Mouse (Mus musculus) kidney, adult 8-10 months (tissue): Measurements from ENCODE around the gene Ncoa1.

Source experiments
- DNase-seq, 2 experiments: peaks; one replicate each; pipeline ENCODE4 v3.0.0; 2022

Gene Ncoa1

DNA sequence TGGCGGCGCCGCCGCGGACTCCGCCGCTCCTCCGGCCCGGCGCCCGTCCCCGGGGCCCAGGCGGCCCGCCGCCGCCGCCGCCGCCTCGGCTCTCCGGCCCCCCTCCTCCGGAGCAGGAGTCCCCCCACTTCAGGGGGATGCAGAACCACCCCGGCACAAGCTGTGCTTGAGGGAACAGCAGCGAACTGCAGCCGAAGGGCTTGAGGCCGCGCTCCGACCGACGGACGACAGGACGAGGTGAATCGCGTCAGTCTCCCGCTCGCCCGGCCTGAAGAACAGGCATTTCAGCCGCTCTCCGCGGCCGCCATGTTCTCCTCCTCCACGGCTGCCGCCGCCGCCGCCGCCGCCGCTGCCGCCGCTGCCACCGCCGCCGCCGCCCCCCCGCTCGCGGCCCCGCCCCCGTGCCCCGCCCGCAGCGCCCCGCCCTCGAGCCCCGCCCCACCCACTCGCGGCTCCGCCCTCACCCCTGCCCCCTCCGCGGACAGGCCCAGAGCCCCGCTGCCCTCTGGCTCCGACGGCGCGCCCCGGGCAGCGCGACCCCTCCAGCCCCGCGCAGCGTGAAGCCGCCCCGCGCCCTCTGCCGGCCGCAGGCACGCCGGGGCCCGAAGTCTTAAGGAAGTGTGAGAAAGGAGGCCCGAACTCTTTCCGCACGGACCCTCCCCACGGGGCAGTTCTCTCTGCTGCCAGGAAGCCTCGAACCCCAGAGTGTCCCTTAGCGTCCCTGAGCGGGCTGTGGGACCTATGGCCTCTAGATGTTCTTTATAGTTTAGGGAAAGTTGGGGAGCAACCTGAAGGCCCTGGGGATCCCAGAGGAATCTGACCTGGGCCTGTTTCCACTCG, at the start of gene Ncoa1:
TSS of gene Ncoa1 (minus strand) at position 351 of the 840 bp plus-strand sequence.
- peak; percentile 52 to 62 for DNase-seq

DNA sequence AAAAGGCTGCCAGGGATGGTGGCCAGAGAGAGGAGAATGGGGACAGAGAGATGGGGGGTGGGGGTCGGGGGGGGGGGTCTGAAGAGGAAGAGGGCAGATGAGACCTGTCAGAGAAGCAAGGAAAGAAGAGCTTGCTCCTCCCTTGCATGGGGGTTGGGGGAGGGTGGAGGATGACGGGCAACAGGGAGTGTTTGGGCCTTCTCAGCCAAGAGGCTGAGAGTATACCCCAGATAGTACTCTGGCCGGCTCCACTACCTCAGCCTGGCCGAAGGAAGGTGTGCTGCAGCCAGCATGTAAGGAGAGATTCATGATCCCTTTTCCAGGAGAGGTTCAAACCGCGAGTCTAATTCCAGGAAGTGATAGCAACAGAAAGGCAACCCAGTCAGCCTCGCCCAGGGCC, 47.6 kb upstream of the Ncoa1 start:
- DNase-seq, result no peak

DNA sequence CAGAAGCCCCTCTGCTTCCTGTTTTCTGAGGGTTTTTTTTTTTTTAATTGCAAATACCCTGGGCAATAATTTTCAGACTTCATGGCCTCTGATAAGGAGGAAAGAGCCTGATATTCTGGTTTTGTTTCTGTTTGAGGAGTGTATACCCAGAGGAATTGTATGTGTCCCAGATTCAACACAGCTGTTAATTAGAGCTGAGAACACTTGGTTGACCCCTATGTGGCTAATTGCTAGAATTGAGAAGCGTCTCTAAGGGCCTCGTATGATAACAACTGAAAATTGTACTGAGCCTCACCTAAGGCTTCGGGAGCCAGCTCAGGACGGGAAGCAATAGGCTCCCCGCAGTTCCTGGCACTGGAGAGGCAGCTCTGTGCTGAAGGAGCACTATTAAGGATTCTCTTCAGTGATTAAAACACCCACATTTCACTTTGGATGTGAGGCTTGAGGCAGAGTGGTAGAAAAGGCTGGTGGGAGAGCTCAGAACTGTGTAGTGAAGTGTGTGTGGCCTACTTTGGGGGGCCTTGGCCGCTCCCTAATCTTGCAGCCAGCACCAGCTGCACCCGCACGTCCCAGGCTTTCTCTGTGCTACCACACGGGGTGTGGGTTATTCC, 46.8 kb upstream of the Ncoa1 start:
- DNase-seq, result no peak

DNA sequence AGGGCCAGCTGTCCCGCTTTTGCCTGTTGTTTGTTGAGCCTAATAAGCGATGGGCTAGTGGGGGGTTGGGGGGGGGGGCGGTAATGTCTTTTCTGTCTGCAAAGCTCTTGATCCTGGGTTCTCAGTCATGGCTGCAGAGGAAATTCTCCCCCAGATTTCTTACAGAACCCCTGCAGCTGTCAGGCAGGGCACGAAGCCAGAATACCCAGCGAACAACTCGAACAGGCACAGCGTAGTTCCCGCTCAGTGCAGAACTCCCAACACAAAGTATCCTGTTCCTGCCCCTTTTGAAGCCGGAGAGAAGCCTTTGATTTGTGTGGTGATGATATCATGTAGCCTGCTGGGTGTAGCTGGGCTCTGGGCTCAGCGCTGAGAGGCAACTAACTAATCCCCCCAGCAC, 46.2 kb upstream of the Ncoa1 start:
- DNase-seq, result no peak

DNA sequence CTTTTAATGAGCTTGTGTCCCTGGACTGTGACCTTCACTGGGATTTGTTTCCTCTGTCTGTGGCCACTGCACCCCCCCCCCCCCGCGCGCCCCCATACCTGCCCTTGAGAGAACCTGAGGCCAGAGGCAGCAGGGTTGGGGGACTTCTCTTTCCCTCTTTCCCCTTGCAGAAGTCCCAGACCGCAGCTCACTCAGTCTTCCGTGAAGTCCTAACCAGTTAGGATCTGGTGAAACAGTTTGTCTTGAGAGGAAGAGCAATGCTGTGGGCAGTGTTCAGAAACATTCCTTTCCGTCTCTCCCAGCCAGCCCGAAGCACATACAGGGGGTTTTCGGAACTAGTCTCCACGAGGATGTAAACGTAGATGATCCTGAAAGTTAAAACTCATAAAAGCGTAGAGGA, 42.0 kb upstream of the Ncoa1 start:
- DNase-seq, result no peak

DNA sequence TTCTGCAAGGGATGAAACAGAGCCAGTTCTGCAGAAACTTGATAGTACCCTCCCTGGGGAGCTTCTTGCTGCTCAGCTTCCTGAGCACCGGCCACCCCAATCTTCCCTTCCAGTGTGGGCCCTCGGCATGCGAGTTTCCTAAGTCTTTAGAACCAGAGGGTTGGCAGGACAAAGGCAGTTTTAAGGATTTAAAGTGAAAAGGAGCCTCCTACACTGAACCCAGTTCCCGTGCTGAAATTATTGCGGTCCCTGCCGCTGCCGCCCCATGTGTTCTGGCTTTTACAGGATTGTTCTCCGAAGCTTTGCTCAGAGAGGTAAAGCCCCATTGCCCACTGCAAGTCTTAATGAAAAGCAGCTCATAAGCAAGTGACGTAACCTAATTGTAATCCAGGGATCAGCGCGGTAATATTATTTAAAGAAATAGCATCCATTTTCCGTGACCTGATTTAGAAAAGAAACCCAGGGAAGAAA, 32.6 kb upstream of the Ncoa1 start:
- no peak for DNase-seq

DNA sequence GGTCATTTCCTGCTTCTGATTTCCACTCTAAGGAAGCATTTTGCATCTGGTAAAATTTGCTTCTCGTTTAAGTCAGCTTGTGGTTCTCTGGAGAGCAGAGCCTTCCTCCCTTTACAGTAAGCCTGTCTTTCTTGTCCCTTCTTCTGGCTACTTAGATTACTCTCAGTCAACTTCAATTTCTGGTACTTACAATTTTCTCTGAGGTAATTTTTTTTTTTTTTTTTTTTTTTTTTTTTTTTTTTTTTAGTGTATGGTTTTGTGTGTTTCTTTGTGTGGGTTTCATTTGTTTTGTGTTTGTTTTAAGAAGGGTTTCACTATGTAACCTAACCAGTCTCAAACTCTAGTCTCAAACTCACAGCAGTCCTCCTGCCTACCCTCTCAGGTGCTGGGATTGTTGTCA, 31.2 kb upstream of the Ncoa1 start:
- DNase-seq, result no peak

DNA sequence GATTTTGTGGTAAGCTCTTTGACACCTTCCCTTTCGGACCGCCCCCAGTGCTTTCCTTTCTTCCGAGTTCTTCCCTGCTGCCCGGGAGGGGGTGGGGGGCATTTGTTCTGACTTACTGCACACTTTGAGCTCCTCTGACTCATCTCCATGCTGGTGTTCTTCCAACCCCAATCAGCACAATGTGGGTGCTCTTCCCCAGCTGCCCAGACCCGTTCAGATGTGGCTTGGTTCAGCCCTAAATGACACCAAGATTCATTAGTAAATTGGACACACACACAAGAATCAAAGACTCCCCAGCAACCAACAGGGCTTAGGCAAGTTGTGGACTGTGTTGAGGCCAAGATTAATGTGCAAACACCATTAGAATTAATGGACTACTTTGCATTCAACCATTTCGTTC, 30.5 kb upstream of the Ncoa1 start:
- DNase-seq, result no peak

DNA sequence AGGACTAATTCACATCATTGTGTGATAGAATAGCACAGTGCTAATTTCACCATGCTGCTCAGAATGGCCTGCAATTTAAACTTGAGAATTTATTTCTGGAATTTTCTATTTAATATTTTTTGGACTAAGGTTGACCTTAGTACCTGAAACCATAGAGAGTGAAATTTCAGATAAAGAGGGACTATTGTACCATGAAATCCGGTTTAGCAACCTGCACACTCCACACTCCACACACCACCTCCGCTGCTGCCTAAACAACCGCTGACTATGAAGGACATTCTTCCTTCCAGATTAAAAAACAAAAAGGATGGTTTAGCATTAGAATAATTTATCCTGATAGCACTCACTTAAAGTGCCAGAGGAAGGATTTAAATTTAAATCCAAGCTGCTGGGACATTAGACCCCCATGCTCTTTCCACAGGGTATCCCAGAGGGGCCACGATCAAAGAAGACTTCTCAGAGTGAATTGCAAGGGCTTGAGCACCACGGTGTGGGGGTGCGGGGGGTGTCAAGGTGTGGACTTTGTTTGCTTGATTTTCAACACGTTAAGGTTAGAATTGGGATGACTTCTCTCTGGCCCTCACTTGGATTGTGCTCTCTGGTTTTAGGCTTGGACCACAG, 29.9 kb upstream of the Ncoa1 start:
- no peak for DNase-seq

DNA sequence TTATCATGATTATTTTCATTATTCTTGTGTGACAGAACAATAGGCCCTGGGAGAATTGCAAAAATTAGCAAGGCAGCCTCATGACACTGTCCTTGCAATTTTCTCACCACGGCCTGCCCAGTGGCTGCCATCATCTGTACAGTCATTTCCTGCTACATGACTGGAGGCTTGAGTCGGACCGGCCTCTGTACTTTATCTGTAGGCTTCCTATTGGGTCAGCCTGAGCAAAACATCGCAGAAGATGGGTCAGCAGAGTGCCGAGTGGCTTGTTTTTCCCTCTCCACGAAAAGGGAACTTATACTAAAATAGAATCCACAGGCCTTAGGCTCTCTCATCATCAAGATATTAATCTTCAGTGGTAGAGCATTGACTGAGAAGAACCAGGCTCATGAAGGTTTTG, 28.3 kb upstream of the Ncoa1 start:
- no peak for DNase-seq

GRCm38 (mm10) chr12:4503673-4504326, 26.8 kb upstream of the Ncoa1 start:
- no peak for DNase-seq

DNA sequence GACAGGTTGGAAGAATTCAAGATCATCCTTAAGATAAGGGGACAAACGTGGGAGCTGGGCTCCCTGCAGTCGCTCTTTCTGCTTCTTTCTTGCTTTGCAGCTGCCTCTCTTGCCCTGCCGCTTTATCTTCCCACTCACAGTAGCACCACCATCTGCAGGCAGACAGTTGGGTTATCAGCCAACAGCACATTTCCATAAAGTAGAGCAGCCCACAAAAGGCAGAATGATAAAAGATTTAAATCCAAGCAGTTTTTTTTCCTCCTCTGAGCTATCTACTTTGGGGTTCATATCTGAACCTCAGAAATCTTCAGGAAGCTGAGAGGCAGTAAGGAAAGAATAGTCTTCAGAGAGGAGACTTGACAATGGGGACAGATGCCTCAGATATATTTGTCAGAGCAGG, 24.9 kb upstream of the Ncoa1 start:
- DNase-seq, result no peak

DNA sequence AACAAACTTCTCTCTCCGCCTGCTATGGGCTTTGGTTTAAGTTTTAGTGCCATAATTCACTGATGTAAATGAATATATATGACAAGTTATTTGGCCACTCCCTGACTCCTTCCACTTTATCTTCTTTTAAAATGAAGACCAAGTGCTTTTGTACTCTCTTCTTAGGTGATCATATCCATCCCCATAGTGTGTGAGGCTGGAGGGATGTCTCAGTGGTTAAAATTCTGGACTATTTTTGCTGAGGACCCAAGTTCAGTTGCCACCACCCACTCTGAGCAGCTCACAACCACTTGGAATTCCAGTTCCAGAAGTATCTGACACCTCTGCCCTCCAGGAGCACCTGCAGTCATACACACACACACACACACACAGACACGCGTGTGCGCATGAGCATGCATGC, 23.5 kb upstream of the Ncoa1 start:
- no peak for DNase-seq

GRCm38 (mm10) chr12:4499651-4500175, 22.7 kb upstream of the Ncoa1 start:
- no peak for DNase-seq

DNA sequence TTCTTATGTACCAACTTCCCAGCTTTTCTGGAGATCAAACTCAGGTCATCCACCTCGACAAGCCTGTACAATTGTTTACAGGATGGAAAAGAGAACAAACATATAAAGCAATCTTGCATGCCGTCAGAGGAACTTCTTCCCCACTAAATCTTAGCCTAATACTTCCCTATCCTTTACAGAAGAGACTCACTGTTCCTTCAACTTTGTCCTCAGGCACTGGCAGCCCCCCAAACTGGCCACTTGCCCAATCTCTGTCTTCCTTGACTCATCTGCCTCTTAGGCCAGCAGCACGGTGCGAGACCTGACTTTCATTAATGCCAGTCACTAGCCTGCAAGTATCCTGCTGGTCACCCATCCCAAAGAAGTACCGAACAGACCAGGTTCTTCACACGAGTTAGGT, 11.4 kb upstream of the Ncoa1 start:
- peak; percentile 78 to 89 for DNase-seq

- DNase-seq, result no peak
Measured at GRCm38 (mm10) chr12:4483386-4483785, 6.4 kb upstream of the Ncoa1 start.

- no peak for DNase-seq
Measured at GRCm38 (mm10) chr12:4481687-4482086, 4.7 kb upstream of the Ncoa1 start.

- DNase-seq, result no peak
Measured at GRCm38 (mm10) chr12:4480250-4480649, 3.3 kb upstream of the Ncoa1 start.

- DNase-seq, result no peak
Measured at GRCm38 (mm10) chr12:4479171-4479881, 2.3 kb upstream of the Ncoa1 start.

GRCm38 (mm10) chr12:4477941-4478795, 1.2 kb upstream of the Ncoa1 start:
- DNase-seq, result no peak

DNA sequence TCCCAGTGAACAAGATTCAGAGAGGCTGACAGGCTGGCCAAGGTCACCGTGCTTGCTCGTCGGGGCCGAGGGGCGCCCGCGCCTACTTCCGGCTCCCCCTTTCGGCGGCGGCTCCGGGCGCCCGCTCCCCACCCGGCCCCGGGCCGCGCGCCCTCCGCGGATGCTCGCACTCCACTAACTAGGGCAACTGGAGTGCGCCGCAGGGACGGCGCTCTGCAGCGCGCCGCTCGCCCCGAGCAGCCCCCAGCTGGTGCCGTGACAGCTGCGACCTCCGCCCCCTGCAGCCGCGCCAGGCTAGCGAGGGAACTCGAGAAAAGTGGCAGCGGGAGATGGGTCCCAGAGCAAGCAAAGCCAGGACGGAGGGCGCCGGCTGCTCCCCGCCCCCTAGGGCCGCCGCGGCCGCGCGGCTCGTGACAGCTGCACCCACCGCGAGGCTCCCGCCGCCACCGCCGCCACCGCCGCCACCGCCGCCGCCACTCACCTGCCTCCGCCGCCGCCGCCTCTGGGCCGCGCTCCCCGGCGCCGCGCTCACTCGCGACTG, 621 bp downstream of the Ncoa1 start:
- DNase-seq, result peak; percentile 27 to 32
